Mouse (Mus musculus) CD4-positive, CD25-positive, alpha-beta regulatory T cell, adult 2 months (primary cell): ENCODE measurements around the gene Kcnma1.

Source experiments
- DNase-seq: peaks from one replicate; pipeline ENCODE4 v3.0.0-alpha.2; 2012; ENCODE audit warnings: low read depth, low spot score

The Kcnma1 gene

GRCm38 (mm10) chr14:23688513-23688912 is 325.8 kb downstream of the Kcnma1 start:
- DNase-seq = no peak

- DNase-seq = no peak
Measured at GRCm38 (mm10) chr14:23684463-23685066, 329.7 kb downstream of the Kcnma1 start.

- DNase-seq = no peak
Measured at GRCm38 (mm10) chr14:23682758-23683157, 331.5 kb downstream of the Kcnma1 start.

- no peak for DNase-seq
Measured at GRCm38 (mm10) chr14:23679378-23679777, 334.9 kb downstream of the Kcnma1 start.

GRCm38 (mm10) chr14:23666420-23666819 is 347.9 kb downstream of the Kcnma1 start:
- no peak for DNase-seq

GRCm38 (mm10) chr14:23651682-23652081 is 362.6 kb downstream of the Kcnma1 start:
- no peak for DNase-seq

GRCm38 (mm10) chr14:23650126-23650525 is 364.2 kb downstream of the Kcnma1 start:
- no peak for DNase-seq

- DNase-seq = no peak
Measured at GRCm38 (mm10) chr14:23645361-23646063, 368.8 kb downstream of the Kcnma1 start.

- DNase-seq = no peak
Measured at GRCm38 (mm10) chr14:23643162-23643561, 371.1 kb downstream of the Kcnma1 start.

- DNase-seq = no peak
Measured at GRCm38 (mm10) chr14:23640665-23641064, 373.6 kb downstream of the Kcnma1 start.

GRCm38 (mm10) chr14:23638078-23638695 is 376.1 kb downstream of the Kcnma1 start:
- no peak for DNase-seq

GRCm38 (mm10) chr14:23635903-23636302 is 378.4 kb downstream of the Kcnma1 start:
- no peak for DNase-seq

GRCm38 (mm10) chr14:23633011-23633595 is 381.2 kb downstream of the Kcnma1 start:
- no peak for DNase-seq

- DNase-seq = no peak
Measured at GRCm38 (mm10) chr14:23626925-23627324, 387.4 kb downstream of the Kcnma1 start.

GRCm38 (mm10) chr14:23626114-23626513 is 388.2 kb downstream of the Kcnma1 start:
- DNase-seq = no peak

GRCm38 (mm10) chr14:23625436-23625835 is 388.9 kb downstream of the Kcnma1 start:
- DNase-seq = no peak

- DNase-seq = no peak
Measured at GRCm38 (mm10) chr14:23624455-23624854, 389.8 kb downstream of the Kcnma1 start.

- no peak for DNase-seq
Measured at GRCm38 (mm10) chr14:23620685-23621084, 393.6 kb downstream of the Kcnma1 start.

GRCm38 (mm10) chr14:23618973-23619372 is 395.3 kb downstream of the Kcnma1 start:
- DNase-seq = no peak

- DNase-seq = no peak
Measured at GRCm38 (mm10) chr14:23618081-23618480, 396.2 kb downstream of the Kcnma1 start.

- DNase-seq = no peak
Measured at GRCm38 (mm10) chr14:23610054-23610453, 404.2 kb downstream of the Kcnma1 start.

GRCm38 (mm10) chr14:23605740-23606139 is 408.6 kb downstream of the Kcnma1 start:
- DNase-seq = no peak

- DNase-seq = no peak
Measured at GRCm38 (mm10) chr14:23602937-23603336, 411.4 kb downstream of the Kcnma1 start.
